Mouse (Mus musculus): ENCODE results near the gene Slc7a8.

DNA sequence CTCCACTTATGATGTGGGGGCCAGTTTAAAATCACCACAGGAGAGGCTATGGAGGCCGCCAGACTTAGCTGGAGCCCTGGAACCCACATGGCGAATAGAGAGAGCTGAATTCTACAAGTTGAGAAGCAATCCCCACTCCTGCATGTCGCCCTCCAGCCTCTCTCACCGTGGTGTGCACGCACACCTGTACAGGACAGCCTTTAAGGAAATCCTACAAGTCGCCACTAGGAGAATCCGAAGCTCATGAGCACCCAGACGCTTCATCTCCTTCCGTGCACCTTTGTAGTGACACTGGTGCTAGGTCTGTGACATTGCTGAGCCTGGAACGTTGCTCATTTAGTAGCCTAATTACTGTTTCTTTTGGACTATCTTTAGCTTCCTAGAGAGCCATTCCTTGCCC lies 17.9 kb upstream of the Slc7a8 start:
- TF ChIP-seq POLR2A (IDR thresholded peaks at IDR 0.05; ENCODE audit: borderline replicate concordance, extremely low read depth, insufficient read depth, insufficient read length, poor library complexity, severe bottlenecking) = no peak
- TF ChIP-seq CTCF (IDR thresholded peaks at IDR 0.05; ENCODE audit: borderline replicate concordance, extremely low read depth, insufficient read depth, insufficient read length) = peak; percentile 11; the same call in 1 of the 2 replicates

All from brain, embryonic 14.5 days (tissue).